Mouse (Mus musculus) limb, embryonic 11.5 days (tissue): Measurements from ENCODE around the gene Acads. TPM values are rescaled to one million over a fixed set of nuclear protein-coding genes. Genes with fewer than 3 reads are reported as not detected.

Experiments used
- ATAC-seq: fragments of 200-750 bp; cut with Nextera tagmentation; 2 replicates; pipeline ENCODE4 v1.8.0; 2017; ENCODE audit warnings: low read depth; ENCODE audit not compliant: insufficient number of reproducible peaks, low FRiP score, low TSS enrichment
- DNase-seq: peaks from one replicate; pipeline ENCODE4 v3.0.0-alpha.2; 2015; ENCODE audit warnings: low spot score
- H3K27ac ChIP-seq: fragments of 300-500 bp; sonication (generic); replicated peaks from 2 replicates; pipeline ENCODE4 v1.5.1; 2014; ENCODE audit warnings: low read depth, mild to moderate bottlenecking, low read length
- H3K27me3 ChIP-seq: fragments of 300-500 bp; sonication (generic); 2 replicates; pipeline ENCODE4 v1.6.1; 2014; ENCODE audit warnings: mild to moderate bottlenecking, low read length, mixed read lengths; ENCODE audit not compliant: control insufficient read depth, insufficient read depth
- H3K36me3 ChIP-seq: fragments of 300-500 bp; sonication (generic); 2 replicates; pipeline ENCODE4 v1.6.1; 2014; ENCODE audit warnings: mild to moderate bottlenecking, low read length, moderate library complexity, mixed read lengths; ENCODE audit not compliant: control insufficient read depth, insufficient read depth
- H3K4me1 ChIP-seq: fragments of 300-500 bp; sonication (generic); 2 replicates; pipeline ENCODE4 v1.6.1; 2014; ENCODE audit warnings: low read length, mixed read lengths; ENCODE audit not compliant: control insufficient read depth, insufficient read depth
- H3K4me2 ChIP-seq: fragments of 300-500 bp; sonication (generic); 2 replicates; pipeline ENCODE4 v1.6.1; 2014; ENCODE audit warnings: low read depth, mild to moderate bottlenecking, moderate library complexity; ENCODE audit not compliant: severe bottlenecking
- H3K4me3 ChIP-seq: fragments of 300-500 bp; sonication (generic); 2 replicates; pipeline ENCODE4 v1.5.1; 2014; ENCODE audit warnings: low read depth, low read length
- H3K9ac ChIP-seq: fragments of 300-500 bp; sonication (generic); 2 replicates; pipeline ENCODE4 v1.6.1; 2014; ENCODE audit warnings: mild to moderate bottlenecking, low read length
- H3K9me3 ChIP-seq: fragments of 300-500 bp; sonication (generic); 2 replicates; pipeline ENCODE4 v1.6.1; 2016; ENCODE audit warnings: low read length; ENCODE audit not compliant: control insufficient read depth
- WGBS: fragments of 180-500 bp; shearing (Covaris S2); extraction: QIAGEN DNeasy Blood & Tissue Kit; methylation state at CpG from one replicate; pipeline ENCODE4 v1.1.7; 2014; 5-methylcytosine and 5-hydroxymethylcytosine counted together
- polyA plus RNA-seq: library from polyadenylated mRNA; unstranded; fragments of >200 nt; fragmentation: Nextera tagmentation; extraction: Ambion mirVana; gene quantifications from 2 replicates; pipeline ENCODE4 v1.2.1, GENCODE M21; 2014

Gene Acads
- polyA plus RNA-seq, 1 experiment from 2014 or later: 49.3 TPM

DNA sequence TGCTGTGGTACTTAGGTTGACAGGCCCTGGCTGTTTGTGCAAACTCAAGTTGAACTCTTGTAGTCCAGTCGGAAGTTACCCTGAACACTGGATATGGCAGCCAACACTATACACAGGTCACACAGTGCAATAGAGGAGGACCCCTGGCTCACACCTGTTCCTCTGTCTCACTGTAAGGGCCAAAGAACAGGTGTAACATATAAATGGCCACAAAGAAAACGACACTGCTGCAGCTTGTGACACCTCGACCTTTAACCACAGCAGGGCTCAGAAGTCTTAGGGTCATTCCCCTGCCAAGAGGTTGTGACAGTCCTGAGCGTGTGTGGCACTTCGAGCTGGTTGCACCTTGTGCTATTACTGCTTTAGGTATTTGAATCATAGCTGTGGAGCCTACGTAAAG, 18.7 kb downstream of the Acads start:
- H3K9ac ChIP-seq: no peak overlapping the region
- 79% methylated on average over 6 of the region's 6 CpGs for WGBS
- DNase-seq (no peak), ATAC-seq (no peak)
- no peak overlapping the region for H3K4me3 ChIP-seq
- no peaks in the 10 kb centered on the region for H3K4me1 ChIP-seq
- H3K4me2 ChIP-seq: no peak overlapping the region
- no peaks in the 10 kb centered on the region for H3K9me3 ChIP-seq
- peaks cover 18% of the 10 kb centered on the region for H3K36me3 ChIP-seq
- no peak overlapping the region for H3K27ac ChIP-seq
- H3K27me3 ChIP-seq: no peaks in the 10 kb centered on the region

- 90% methylated on average over 9 of the region's 9 CpGs for WGBS
These were observed 19.2 kb downstream of the Acads start for GRCm38 (mm10) chr5:115099991-115100390.

DNA sequence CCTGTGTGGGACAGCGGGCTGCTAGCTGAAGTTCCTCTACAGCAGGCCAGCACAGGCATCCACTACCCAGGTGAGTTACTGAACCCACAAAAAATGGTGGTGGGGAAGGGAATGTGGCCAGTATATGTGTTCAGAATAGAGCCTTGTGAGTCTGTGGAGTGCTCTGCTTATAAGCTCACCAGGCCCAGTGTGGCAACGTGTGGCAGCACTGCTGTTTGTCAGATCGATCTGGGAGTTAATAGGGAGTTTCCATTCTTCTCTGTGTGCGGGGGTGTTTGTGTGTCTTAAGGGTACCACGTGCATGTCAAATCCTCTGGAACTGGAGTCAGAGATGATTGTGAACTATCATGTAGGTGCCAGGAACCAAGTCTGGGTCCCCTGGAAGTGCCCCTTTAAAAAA, 19.6 kb downstream of the Acads start:
- H3K9ac ChIP-seq: no peak overlapping the region
- WGBS: 89% methylated on average over 5 of the region's 5 CpGs
- ATAC-seq (no peak), DNase-seq (no peak)
- no peak overlapping the region for H3K27ac ChIP-seq
- no peaks in the 10 kb centered on the region for H3K27me3 ChIP-seq
- peaks cover 23% of the 10 kb centered on the region for H3K36me3 ChIP-seq
- H3K4me1 ChIP-seq: no peaks in the 10 kb centered on the region
- H3K4me3 ChIP-seq: no peak overlapping the region
- no peaks in the 10 kb centered on the region for H3K9me3 ChIP-seq
- no peak overlapping the region for H3K4me2 ChIP-seq

More at GRCm38 (mm10) chr5:115099991-115100390, 19.2 kb downstream of the Acads start:
- Histone ChIP-seq H3K27ac (no peak overlapping the region), H3K4me3 (no peak overlapping the region), H3K9me3 (no peaks in the 10 kb centered on the region), H3K4me2 (no peak overlapping the region), H3K9ac (no peak overlapping the region), H3K4me1 (no peaks in the 10 kb centered on the region), H3K36me3 (peaks cover 23% of the 10 kb centered on the region), H3K27me3 (no peaks in the 10 kb centered on the region)
- ATAC-seq (no peak), DNase-seq (no peak)

DNA sequence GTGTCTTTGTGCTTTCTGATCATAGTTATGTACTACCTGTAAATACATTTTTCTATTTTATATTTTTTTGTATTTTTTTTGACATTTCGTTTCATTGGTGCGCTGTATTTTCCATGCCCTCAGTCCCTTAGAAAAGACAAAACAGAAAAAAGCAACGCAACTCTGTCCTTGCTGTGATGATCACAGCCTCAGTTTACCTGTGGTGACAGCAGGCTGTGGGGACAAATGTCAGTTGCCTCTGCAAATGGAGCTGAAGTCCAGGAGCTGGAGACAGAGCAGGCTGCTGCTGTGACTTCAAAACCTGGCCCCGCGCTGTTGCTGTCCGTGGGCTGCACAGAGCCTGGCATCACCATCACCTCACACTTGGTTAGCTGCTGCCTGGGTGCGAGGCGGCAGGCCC, 21.0 kb downstream of the Acads start, which contains the start of gene Gm10401:
TSS of gene Gm10401 (minus strand) at position 101 of the 400 bp plus-strand sequence.
- Histone ChIP-seq H3K4me3 (no peak within 1 kb of the TSS), H3K4me1 (no peaks in the 10 kb centered on the region), H3K27ac (no peak within 1 kb of the TSS), H3K36me3 (peaks cover 23% of the 10 kb centered on the region), H3K9ac (no peak within 1 kb of the TSS), H3K4me2 (no peak within 1 kb of the TSS), H3K27me3 (no peaks in the 10 kb centered on the region), H3K9me3 (no peaks in the 10 kb centered on the region)
- WGBS: 94% methylated on average over 8 of the region's 8 CpGs
- DNase-seq (no peak), ATAC-seq (no peak)

DNA sequence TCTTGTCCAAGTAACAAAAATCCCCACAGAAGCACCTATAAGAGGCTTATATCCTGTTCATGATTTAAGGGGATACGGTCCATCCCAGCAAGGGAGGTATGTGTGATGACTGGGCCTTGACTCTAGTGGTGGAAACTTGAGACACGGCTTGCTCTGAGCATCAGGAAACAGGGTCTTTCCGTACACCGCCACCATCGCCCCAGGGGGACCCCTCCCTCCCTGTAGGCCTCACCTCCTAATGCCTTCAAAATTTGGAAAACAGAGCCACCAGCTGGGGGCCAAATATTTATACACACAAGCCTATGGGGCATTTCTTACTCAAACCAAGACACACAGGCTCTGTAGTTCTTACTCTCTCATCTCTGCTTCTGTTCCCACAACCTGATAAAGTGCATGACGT, 27.4 kb downstream of the Acads start:
- H3K4me3 ChIP-seq: no peak overlapping the region
- no peaks in the 10 kb centered on the region for H3K4me1 ChIP-seq
- ATAC-seq (no peak), DNase-seq (no peak)
- WGBS: 83% methylated on average over 6 of the region's 6 CpGs
- H3K27ac ChIP-seq: no peak overlapping the region
- H3K9ac ChIP-seq: no peak overlapping the region
- no peaks in the 10 kb centered on the region for H3K27me3 ChIP-seq
- H3K36me3 ChIP-seq: peaks cover 41% of the 10 kb centered on the region
- no peaks in the 10 kb centered on the region for H3K9me3 ChIP-seq
- H3K4me2 ChIP-seq: no peak overlapping the region

DNA sequence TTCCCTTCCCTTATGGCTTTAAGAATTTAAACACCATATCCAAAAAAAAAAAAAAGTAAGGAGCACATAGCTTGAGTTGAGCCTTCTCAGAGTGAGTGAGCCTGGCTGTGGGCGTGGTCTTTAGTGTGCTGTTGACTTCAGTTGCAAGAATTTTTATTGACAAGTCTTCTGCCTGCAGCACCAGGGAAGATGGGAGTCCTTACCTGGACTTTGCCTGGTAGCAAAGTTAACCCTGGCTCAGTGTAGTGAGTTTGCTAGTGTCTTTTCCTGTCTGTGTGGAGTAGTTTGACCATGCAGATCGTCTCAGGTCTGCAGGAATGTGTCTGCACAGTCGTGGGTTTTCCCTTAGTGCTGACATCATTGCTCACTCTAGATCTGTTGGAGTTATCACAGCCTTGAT, 28.1 kb downstream of the Acads start:
- no peak overlapping the region for H3K4me3 ChIP-seq

GRCm38 (mm10) chr5:115089592-115090268, 29.4 kb downstream of the Acads start:
- peaks cover 28% of the 10 kb centered on the region for H3K36me3 ChIP-seq
- H3K27me3 ChIP-seq: no peaks in the 10 kb centered on the region
- DNase-seq: no peak
- no peak overlapping the region for H3K4me3 ChIP-seq
- ATAC-seq: no peak
- 92% methylated on average over 5 of the region's 5 CpGs for WGBS
- no peak overlapping the region for H3K27ac ChIP-seq
- no peak overlapping the region for H3K9ac ChIP-seq
- H3K9me3 ChIP-seq: no peaks in the 10 kb centered on the region
- H3K4me2 ChIP-seq: no peak overlapping the region
- H3K4me1 ChIP-seq: no peaks in the 10 kb centered on the region

More for the DNA sequence above, 28.1 kb downstream of the Acads start:
- WGBS: 79% methylated on average over 3 of the region's 3 CpGs
- Histone ChIP-seq H3K27me3 (no peaks in the 10 kb centered on the region), H3K36me3 (peaks cover 37% of the 10 kb centered on the region), H3K4me2 (no peak overlapping the region), H3K9me3 (no peaks in the 10 kb centered on the region), H3K4me1 (no peaks in the 10 kb centered on the region), H3K9ac (no peak overlapping the region), H3K27ac (no peak overlapping the region)
- ATAC-seq: no peak
- no peak for DNase-seq

GRCm38 (mm10) chr5:115085675-115086074, 33.5 kb downstream of the Acads start:
- no peak overlapping the region for H3K4me3 ChIP-seq
- H3K36me3 ChIP-seq: peaks cover 29% of the 10 kb centered on the region
- 95% methylated on average over 2 of the region's 2 CpGs for WGBS
- H3K9ac ChIP-seq: no peak overlapping the region
- ATAC-seq: no peak
- no peaks in the 10 kb centered on the region for H3K9me3 ChIP-seq
- no peaks in the 10 kb centered on the region for H3K4me1 ChIP-seq
- no peaks in the 10 kb centered on the region for H3K27me3 ChIP-seq
- no peak for DNase-seq
- H3K4me2 ChIP-seq: no peak overlapping the region
- no peak overlapping the region for H3K27ac ChIP-seq

DNA sequence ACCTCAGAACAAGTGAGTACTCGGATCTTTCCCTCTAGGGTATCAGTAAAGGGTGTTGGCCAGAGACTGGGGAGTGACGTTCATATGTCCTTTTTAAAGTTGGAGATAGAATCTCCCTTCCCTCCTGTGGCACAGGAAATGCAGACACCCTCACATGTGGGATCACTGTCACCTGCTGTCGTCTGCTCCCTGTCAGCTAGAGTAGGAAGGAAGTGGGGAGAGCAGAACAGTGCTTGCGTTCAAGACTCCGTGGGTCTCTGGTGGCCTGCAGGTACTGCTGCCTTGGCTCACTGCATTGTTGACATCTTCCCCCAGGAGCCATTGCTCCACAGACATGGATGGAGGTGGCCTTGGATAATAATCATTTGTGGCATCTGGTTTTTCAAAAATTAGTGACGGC, 35.7 kb downstream of the Acads start:
- no peak overlapping the region for H3K9ac ChIP-seq
- no peaks in the 10 kb centered on the region for H3K9me3 ChIP-seq
- no peaks in the 10 kb centered on the region for H3K27me3 ChIP-seq
- peaks cover 15% of the 10 kb centered on the region for H3K36me3 ChIP-seq
- 83% methylated on average over 6 of the region's 6 CpGs for WGBS
- H3K4me2 ChIP-seq: no peak overlapping the region
- DNase-seq (no peak), ATAC-seq (no peak)
- H3K4me1 ChIP-seq: no peaks in the 10 kb centered on the region
- no peak overlapping the region for H3K27ac ChIP-seq
- H3K4me3 ChIP-seq: no peak overlapping the region
